Mouse (Mus musculus) ES-E14 (cell line): ENCODE measurements around the gene Sim2. TPM values are rescaled to one million over a fixed set of nuclear protein-coding genes. Genes with fewer than 3 reads are reported as not detected.
A peak's percentile ranks its signal among the peaks of the same experiment; 100 is the strongest.

Experiments used
- DNase-seq: peaks from one replicate; pipeline ENCODE4 v3.0.0-alpha.2; 2013; ENCODE audit warnings: low read depth, low spot score
- H3K27ac ChIP-seq: 2 replicates; pipeline ENCODE4 v1.5.1; 2012; ENCODE audit warnings: low read depth, mild to moderate bottlenecking, low read length, moderate library complexity, mixed read lengths; ENCODE audit not compliant: poor library complexity, insufficient read depth, severe bottlenecking
- H3K36me3 ChIP-seq: 2 replicates; pipeline ENCODE4 v1.6.1; 2012; ENCODE audit warnings: mild to moderate bottlenecking, low read length, moderate library complexity, mixed read lengths; ENCODE audit not compliant: control insufficient read depth, poor library complexity, insufficient read depth, severe bottlenecking
- H3K4me1 ChIP-seq, 2 experiments: fragments of 150-350 bp in 1 of 2; sonication (generic) in 1 of 2; 2 replicates each; pipeline ENCODE4 v1.6.1; 2012; ENCODE audit warnings: low read length in 2 of 2, mild to moderate bottlenecking in 1 of 2, mixed read lengths in 1 of 2; ENCODE audit not compliant: control insufficient read depth in 2 of 2, insufficient read depth in 2 of 2, poor library complexity in 1 of 2
- H3K4me3 ChIP-seq, 2 experiments: fragments of 150-350 bp in 1 of 2; sonication (generic) in 1 of 2; 2 replicates each; pipeline ENCODE4 v1.5.1; 2012; ENCODE audit warnings: low read length in 2 of 2, low read depth in 1 of 2, mild to moderate bottlenecking in 1 of 2, mixed read lengths in 1 of 2; ENCODE audit not compliant: insufficient read depth in 1 of 2, poor library complexity in 1 of 2, severe bottlenecking in 1 of 2
- H3K9ac ChIP-seq: 2 replicates; pipeline ENCODE4 v1.6.1; 2012; ENCODE audit warnings: low read depth, mild to moderate bottlenecking, low read length, mixed read lengths; ENCODE audit not compliant: poor library complexity, insufficient read depth, severe bottlenecking
- H3K9me3 ChIP-seq: fragments of 150-350 bp; sonication (generic); 2 replicates; pipeline ENCODE4 v1.6.1; 2012; ENCODE audit warnings: low read depth, mild to moderate bottlenecking, low read length; ENCODE audit not compliant: control insufficient read depth, insufficient read depth
- CHD2 ChIP-seq: IDR thresholded peaks from 2 replicates; pipeline ENCODE4 v1.6.1; 2014; ENCODE audit warnings: mild to moderate bottlenecking, low read depth, low read length, inconsistent platforms
- HCFC1 ChIP-seq: IDR thresholded peaks from 2 replicates; pipeline ENCODE4 v1.6.1; 2012; ENCODE audit warnings: low read length, inconsistent platforms, borderline replicate concordance; ENCODE audit not compliant: insufficient read depth
- MAFK ChIP-seq: IDR thresholded peaks from 2 replicates; pipeline ENCODE4 v1.6.1; 2014; ENCODE audit warnings: mild to moderate bottlenecking, low read depth, low read length, inconsistent platforms; ENCODE audit not compliant: insufficient read depth
- ZC3H11A ChIP-seq: IDR thresholded peaks from 2 replicates; pipeline ENCODE4 v1.6.1; 2012; ENCODE audit warnings: low read depth, mild to moderate bottlenecking, inconsistent platforms, low read length, borderline replicate concordance
- ZNF384 ChIP-seq: IDR thresholded peaks from 2 replicates; pipeline ENCODE4 v1.6.1; 2012; ENCODE audit warnings: low read depth, low read length, inconsistent platforms
- in situ Hi-C, 2 experiments: fragments of 600-800 bp; cut with MboI; formaldehyde crosslinking; loops; one replicate each; pipeline ENCODE4 v1.15.1; 2025; ENCODE audit warnings: low sequenced_read_pairs in 2 of 2, inconsistent platforms in 1 of 2; ENCODE audit not compliant: unreplicated experiment in 2 of 2
- total RNA-seq: library from RNA; depleted of rRNA; stranded (reverse); fragments of 300-350 nt; gene quantifications from 2 replicates; pipeline ENCODE4 v1.2.3, GENCODE M21; 2012

Sim2 gene
- total RNA-seq, 1 experiment, result 0.13 TPM

DNA sequence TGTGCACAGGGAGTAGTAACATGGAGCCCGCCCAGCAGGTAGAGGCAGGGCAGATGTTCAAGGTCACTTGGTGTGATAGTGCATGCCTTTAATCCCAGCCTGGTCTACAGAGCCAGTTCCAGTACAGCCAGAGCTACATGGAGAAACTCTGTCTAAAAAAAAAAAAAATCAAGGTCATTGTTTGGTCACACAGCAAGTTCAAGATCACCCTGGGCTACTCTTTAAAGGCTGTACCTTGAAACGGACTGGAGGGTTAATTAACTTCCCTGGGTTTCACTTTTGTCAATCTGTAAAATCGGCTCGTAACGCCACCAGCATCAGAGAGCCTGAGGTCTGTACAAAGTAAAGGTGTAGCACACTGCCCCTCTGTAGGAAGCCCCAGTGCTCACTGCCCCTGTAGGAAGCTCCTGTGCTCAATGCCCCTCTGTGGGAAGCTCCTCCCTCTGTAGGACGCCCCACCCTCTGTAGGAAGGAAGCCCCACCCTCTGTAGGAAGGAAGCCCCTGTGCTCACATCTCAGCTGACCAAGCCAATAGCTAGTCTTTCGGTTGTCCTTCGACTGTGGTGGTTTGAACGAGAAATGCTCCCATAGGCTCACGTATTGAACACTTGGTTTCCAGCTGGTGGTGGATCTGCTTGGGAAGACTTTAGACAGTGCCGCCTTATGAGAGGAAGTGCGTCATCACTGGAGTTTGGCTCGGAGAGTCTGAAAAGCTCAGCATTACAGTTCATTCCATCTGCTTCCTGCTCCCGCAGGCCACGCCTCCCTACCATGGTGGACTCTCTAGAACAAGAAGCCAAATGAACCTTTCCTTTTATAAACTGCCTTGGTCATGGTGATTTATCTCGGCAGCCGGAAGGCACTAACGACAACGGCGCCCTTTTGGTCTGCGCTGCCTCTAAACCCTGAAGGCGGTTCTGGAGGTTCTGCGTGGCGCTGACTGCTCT lies 18.7 kb upstream of the Sim2 start:
- in situ Hi-C loops, result no loop called here
- TF ChIP-seq MAFK, result 0 out of 2 replicates have a peak, but pooled peaks have one; percentile 34
- peak; percentile 93 for TF ChIP-seq ZNF384
- TF ChIP-seq HCFC1, result no peak
- Histone ChIP-seq H3K36me3 (no peaks in the 10 kb centered on the region), H3K4me3 (peak overlapping the region; percentile 51 to 63), H3K9me3 (no peaks in the 10 kb centered on the region), H3K4me1 (peaks cover 0 to 6% of the 10 kb centered on the region in 2 experiments; a peak in 1 of 4 replicates), H3K9ac (peak overlapping the region; percentile 63; the same call in 1 of the 2 replicates), H3K27ac (peak overlapping the region; percentile 66; the same call in 1 of the 2 replicates)
- peak; percentile 80 for DNase-seq

GRCm38 (mm10) chr16:94066771-94067170 lies 18.0 kb upstream of the Sim2 start:
- DNase-seq, result no peak
- peak overlapping the region; percentile 51 to 63 for H3K4me3 ChIP-seq
- TF ChIP-seq ZNF384 (no peak), MAFK (no peak), HCFC1 (no peak), ZC3H11A (no peak)

GRCm38 (mm10) chr16:94067280-94067679 lies 17.5 kb upstream of the Sim2 start:
- Histone ChIP-seq H3K4me1 (peaks cover 0 to 6% of the 10 kb centered on the region in 2 experiments; a peak in 1 of 4 replicates), H3K27ac (no peak overlapping the region), H3K9ac (no peak overlapping the region), H3K9me3 (no peaks in the 10 kb centered on the region), H3K36me3 (no peaks in the 10 kb centered on the region), H3K4me3 (no peak overlapping the region)
- TF ChIP-seq ZC3H11A (no peak), HCFC1 (no peak), ZNF384 (no peak), MAFK (no peak), CHD2 (no peak)
- DNase-seq, result no peak
- in situ Hi-C loops, result no loop called here

More at GRCm38 (mm10) chr16:94066771-94067170, 18.0 kb upstream of the Sim2 start:
- H3K27ac ChIP-seq, result no peak overlapping the region
- H3K36me3 ChIP-seq, result no peaks in the 10 kb centered on the region
- peak overlapping the region; percentile 63; the same call in 1 of the 2 replicates for H3K9ac ChIP-seq
- H3K4me1 ChIP-seq, result peaks cover 0 to 6% of the 10 kb centered on the region in 2 experiments; a peak in 1 of 4 replicates
- H3K9me3 ChIP-seq, result no peaks in the 10 kb centered on the region
- in situ Hi-C loops, result no loop called here

DNA sequence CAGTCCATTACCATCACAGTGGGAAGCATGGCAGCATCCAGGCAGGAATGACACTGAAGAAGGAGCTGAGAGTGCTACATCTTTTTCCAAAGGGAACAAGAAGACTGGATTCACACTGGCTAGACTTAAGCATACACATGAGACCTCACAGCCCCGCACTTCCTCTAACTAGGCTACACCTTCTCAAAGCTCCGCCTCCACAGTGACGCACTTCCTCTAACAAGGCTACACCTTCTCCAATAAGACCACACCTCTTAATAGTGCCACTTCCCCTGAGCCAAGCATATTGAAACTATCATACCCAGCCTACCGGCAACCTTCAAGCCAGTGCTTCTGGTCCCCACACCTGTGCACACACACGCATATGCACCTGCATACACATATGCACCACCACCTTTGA lies 15.7 kb upstream of the Sim2 start:
- H3K36me3 ChIP-seq, result no peaks in the 10 kb centered on the region
- in situ Hi-C loops, result no loop called here

More for the DNA sequence above, 15.7 kb upstream of the Sim2 start:
- no peaks in the 10 kb centered on the region for H3K9me3 ChIP-seq
- DNase-seq, result no peak
- H3K27ac ChIP-seq, result no peak overlapping the region
- H3K4me3 ChIP-seq, result peak overlapping the region; percentile 32 to 66; a peak in 3 of 4 replicates
- no peak for TF ChIP-seq HCFC1
- no peak for TF ChIP-seq ZC3H11A
- no peak for TF ChIP-seq CHD2
- TF ChIP-seq ZNF384, result no peak
- no peak for TF ChIP-seq MAFK
- no peak overlapping the region; the same call in 1 of the 2 replicates for H3K9ac ChIP-seq
- H3K4me1 ChIP-seq, result peaks cover 0 to 6% of the 10 kb centered on the region in 2 experiments; a peak in 1 of 4 replicates
